Mouse (Mus musculus) intestine, postnatal 0 days (tissue): ENCODE measurements around the gene Vezf1. TPM values are rescaled to one million over a fixed set of nuclear protein-coding genes. Genes with fewer than 3 reads are reported as not detected.

Experiments
- ATAC-seq: fragments of 200-750 bp; cut with Nextera tagmentation; 2 replicates; pipeline ENCODE4 v1.8.0; 2017; ENCODE audit warnings: mild to moderate bottlenecking, moderate TSS enrichment, moderate library complexity
- H3K27ac ChIP-seq: fragments of 300-500 bp; sonication (generic); 2 replicates; pipeline ENCODE4 v1.5.1; 2014; ENCODE audit warnings: mild to moderate bottlenecking, low read depth, low read length, moderate library complexity
- H3K27me3 ChIP-seq: fragments of 300-500 bp; sonication (generic); replicated peaks from 2 replicates; pipeline ENCODE4 v1.6.1; 2014; ENCODE audit warnings: low read length, mixed read lengths; ENCODE audit not compliant: control insufficient read depth, insufficient read depth
- H3K36me3 ChIP-seq: fragments of 300-500 bp; sonication (generic); 2 replicates; pipeline ENCODE4 v1.6.1; 2014; ENCODE audit warnings: mild to moderate bottlenecking, moderate library complexity; ENCODE audit not compliant: control insufficient read depth, insufficient read depth
- H3K4me1 ChIP-seq: fragments of 300-500 bp; sonication (generic); replicated peaks from 2 replicates; pipeline ENCODE4 v1.6.1; 2014; ENCODE audit warnings: antibody characterized with exemption, low read length, mixed read lengths; ENCODE audit not compliant: control insufficient read depth, insufficient read depth
- H3K4me2 ChIP-seq: fragments of 300-500 bp; sonication (generic); replicated peaks from 2 replicates; pipeline ENCODE4 v1.6.1; 2014; ENCODE audit warnings: low read depth, mild to moderate bottlenecking, moderate library complexity
- H3K4me3 ChIP-seq: fragments of 300-500 bp; sonication (generic); 2 replicates; pipeline ENCODE4 v1.5.1; 2014; ENCODE audit warnings: low read depth, low read length
- H3K9ac ChIP-seq: fragments of 300-500 bp; sonication (generic); 2 replicates; pipeline ENCODE4 v1.6.1; 2014; ENCODE audit warnings: mild to moderate bottlenecking, low read depth, low read length
- H3K9me3 ChIP-seq: fragments of 300-500 bp; sonication (generic); 2 replicates; pipeline ENCODE4 v1.6.1; 2016; ENCODE audit warnings: mixed run types; ENCODE audit not compliant: control insufficient read depth
- CTCF ChIP-seq: sonication (generic); IDR thresholded peaks from 2 replicates; pipeline ENCODE4 v1.5.1; 2016; ENCODE audit warnings: low read depth, mild to moderate bottlenecking, control low read depth, antibody characterized with exemption, moderate library complexity
- WGBS: fragments of 180-500 bp; shearing (Covaris S2); extraction: QIAGEN DNeasy Blood & Tissue Kit; methylation state at CpG from one replicate; pipeline ENCODE4 v1.1.7; 2014; 5-methylcytosine and 5-hydroxymethylcytosine counted together
- polyA plus RNA-seq: library from polyadenylated mRNA; unstranded; fragments of >200 nt; fragmentation: Nextera tagmentation; extraction: Ambion mirVana; gene quantifications from 2 replicates; pipeline ENCODE4 v1.2.1, GENCODE M21; 2015

Vezf1 gene
- polyA plus RNA-seq, 1 experiment from 2014 or later, result 16.8 TPM

- Histone ChIP-seq H3K9ac (no peak overlapping the region), H3K27ac (no peak overlapping the region), H3K36me3 (no peaks in the 10 kb centered on the region), H3K4me3 (no peak overlapping the region), H3K4me1 (no peaks in the 10 kb centered on the region), H3K9me3 (no peaks in the 10 kb centered on the region), H3K4me2 (no peak overlapping the region), H3K27me3 (no peaks in the 10 kb centered on the region)
- 91% methylated on average over 2 of the region's 2 CpGs for WGBS
- no peak for ATAC-seq
- TF ChIP-seq CTCF, result peak; percentile 55
Measured at GRCm38 (mm10) chr11:88061892-88062625, 6.0 kb upstream of the Vezf1 start.

- H3K4me2 ChIP-seq, result no peak overlapping the region
- no peak overlapping the region for H3K9ac ChIP-seq
- H3K9me3 ChIP-seq, result no peaks in the 10 kb centered on the region
- no peak overlapping the region for H3K27ac ChIP-seq
- no peaks in the 10 kb centered on the region for H3K36me3 ChIP-seq
- no peaks in the 10 kb centered on the region for H3K4me1 ChIP-seq
- TF ChIP-seq CTCF, result no peak
- no peaks in the 10 kb centered on the region for H3K27me3 ChIP-seq
- H3K4me3 ChIP-seq, result no peak overlapping the region
- ATAC-seq, result no peak
Measured at GRCm38 (mm10) chr11:88065732-88066131, 2.3 kb upstream of the Vezf1 start.

GRCm38 (mm10) chr11:88067191-88067585, 891 bp upstream of the Vezf1 start:
- ATAC-seq, result no peak
- no peaks in the 10 kb centered on the region for H3K36me3 ChIP-seq
- peak overlapping the region; percentile 95 for H3K4me3 ChIP-seq
- H3K27ac ChIP-seq, result peak overlapping the region; percentile 91
- TF ChIP-seq CTCF, result no peak
- no peaks in the 10 kb centered on the region for H3K27me3 ChIP-seq
- WGBS, result 5% methylated on average over 8 of the region's 8 CpGs
- H3K4me2 ChIP-seq, result peak overlapping the region; percentile 92
- H3K4me1 ChIP-seq, result no peaks in the 10 kb centered on the region
- peak overlapping the region; percentile 92 for H3K9ac ChIP-seq
- no peaks in the 10 kb centered on the region for H3K9me3 ChIP-seq

GRCm38 (mm10) chr11:88068411-88069245, 549 bp downstream of the Vezf1 start:
- under 1% methylated on average over 77 of the region's 92 CpGs for WGBS

GRCm38 (mm10) chr11:88069246-88069570, 1.1 kb downstream of the Vezf1 start:
- Histone ChIP-seq H3K36me3 (peaks cover 7% of the 10 kb centered on the region), H3K9me3 (no peaks in the 10 kb centered on the region), H3K4me3 (peak overlapping the region; percentile 95), H3K4me1 (no peaks in the 10 kb centered on the region), H3K9ac (peak overlapping the region; percentile 92), H3K27me3 (no peaks in the 10 kb centered on the region), H3K4me2 (peak overlapping the region; percentile 92), H3K27ac (peak overlapping the region; percentile 91; the same call in 1 of the 2 replicates)
- TF ChIP-seq CTCF, result no peak
- WGBS, result under 1% methylated on average over 12 of the region's 12 CpGs
- no peak for ATAC-seq

More at GRCm38 (mm10) chr11:88068411-88069245, 549 bp downstream of the Vezf1 start:
- Histone ChIP-seq H3K9me3 (no peaks in the 10 kb centered on the region), H3K4me3 (peak overlapping the region; percentile 95), H3K36me3 (peaks cover 5% of the 10 kb centered on the region), H3K4me1 (no peaks in the 10 kb centered on the region), H3K27ac (peak overlapping the region; percentile 91), H3K4me2 (peak overlapping the region; percentile 92), H3K27me3 (no peaks in the 10 kb centered on the region), H3K9ac (peak overlapping the region; percentile 92)
- peak; percentile 76 for ATAC-seq
- no peak for TF ChIP-seq CTCF

- WGBS, result 28% methylated on average over 4 of the region's 4 CpGs
- TF ChIP-seq CTCF, result no peak
- H3K9me3 ChIP-seq, result no peaks in the 10 kb centered on the region
- ATAC-seq, result no peak
- no peak overlapping the region for H3K4me3 ChIP-seq
- no peaks in the 10 kb centered on the region for H3K27me3 ChIP-seq
- H3K4me1 ChIP-seq, result no peaks in the 10 kb centered on the region
- H3K9ac ChIP-seq, result no peak overlapping the region
- peaks cover 12% of the 10 kb centered on the region for H3K36me3 ChIP-seq
- no peak overlapping the region for H3K27ac ChIP-seq
- H3K4me2 ChIP-seq, result peak overlapping the region; percentile 92; the same call in 1 of the 2 replicates
Measured at GRCm38 (mm10) chr11:88070392-88070791, 2.3 kb downstream of the Vezf1 start.
